Mouse (Mus musculus) testis, postnatal 10 days (tissue): ENCODE results near the gene Crip1.
A peak's percentile ranks its signal among the peaks of the same experiment; 100 is the strongest.

Experiments used
- DNase-seq: peaks from one replicate; pipeline ENCODE4 v3.0.0; 2021; ENCODE audit warnings: low spot score

The Crip1 gene

DNA sequence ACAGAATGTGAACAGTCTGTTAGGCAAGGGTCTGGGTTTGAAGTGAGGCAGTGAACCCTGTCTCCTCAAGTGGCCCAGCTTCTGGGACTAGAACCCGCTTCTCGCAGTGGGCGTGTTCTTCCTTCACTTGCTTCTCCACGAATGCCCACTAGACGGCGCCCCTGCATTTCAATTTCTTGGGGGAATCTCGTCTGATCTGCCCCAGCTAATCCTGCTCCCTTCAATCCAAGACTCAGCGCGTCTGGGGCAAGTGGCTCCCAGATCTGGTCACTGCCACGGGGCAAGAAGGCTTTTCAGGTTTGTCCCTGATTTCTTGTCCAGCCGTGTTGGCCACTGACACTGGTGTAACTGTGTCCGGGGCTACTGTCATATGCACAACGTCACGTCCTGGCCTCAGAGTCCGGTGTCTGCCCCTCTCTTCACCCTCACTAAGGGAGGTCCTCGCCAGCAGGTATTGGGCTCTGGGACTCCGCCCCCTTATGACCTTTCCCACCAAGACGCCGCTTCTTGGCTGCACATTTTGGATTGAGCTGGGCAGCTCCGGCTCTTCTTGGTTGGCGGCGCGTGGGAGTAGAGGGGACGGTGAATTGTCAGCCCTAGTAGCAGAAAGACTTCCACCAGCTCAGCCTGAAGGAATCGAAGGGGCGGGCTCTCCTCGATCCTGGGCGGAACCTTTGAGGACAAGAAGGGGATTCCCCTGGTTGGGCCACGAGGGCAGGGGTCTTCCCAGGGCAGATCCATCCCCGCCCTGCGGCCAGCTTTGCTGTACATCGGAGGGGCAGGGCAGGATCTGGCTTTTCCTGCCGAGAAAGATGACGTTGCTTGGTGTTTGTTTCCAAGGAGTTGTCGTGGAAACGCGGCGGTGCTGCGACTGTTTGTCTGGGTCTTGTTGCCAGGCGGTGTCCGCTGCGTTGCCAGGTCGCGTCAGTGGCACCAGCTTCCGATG is at the start of gene Crip1:
Gene Crip1 (plus strand): TSS at position 205 of the 946 bp plus-strand sequence.
- peak; percentile 87 for DNase-seq

DNA sequence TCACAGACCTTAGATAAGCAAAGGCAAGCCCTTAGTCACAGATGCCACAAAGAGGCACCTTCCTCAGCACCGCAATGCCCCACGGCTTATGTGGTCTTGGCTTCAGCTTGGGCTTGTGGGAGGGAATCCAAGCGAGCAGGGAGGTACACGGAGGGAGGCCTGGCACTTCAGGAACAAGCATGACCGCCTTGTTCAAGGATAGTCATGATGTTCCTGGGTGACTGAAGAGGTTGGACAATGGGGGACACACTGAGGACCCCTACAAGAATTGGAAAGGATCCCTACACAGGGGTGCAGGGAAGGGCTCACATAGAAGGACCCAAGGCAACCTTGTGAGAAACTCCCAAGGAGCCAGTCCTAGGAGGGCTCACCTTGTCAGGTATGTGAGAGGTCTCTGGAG is 49.1 kb upstream of the Crip1 start:
- no peak for DNase-seq

DNA sequence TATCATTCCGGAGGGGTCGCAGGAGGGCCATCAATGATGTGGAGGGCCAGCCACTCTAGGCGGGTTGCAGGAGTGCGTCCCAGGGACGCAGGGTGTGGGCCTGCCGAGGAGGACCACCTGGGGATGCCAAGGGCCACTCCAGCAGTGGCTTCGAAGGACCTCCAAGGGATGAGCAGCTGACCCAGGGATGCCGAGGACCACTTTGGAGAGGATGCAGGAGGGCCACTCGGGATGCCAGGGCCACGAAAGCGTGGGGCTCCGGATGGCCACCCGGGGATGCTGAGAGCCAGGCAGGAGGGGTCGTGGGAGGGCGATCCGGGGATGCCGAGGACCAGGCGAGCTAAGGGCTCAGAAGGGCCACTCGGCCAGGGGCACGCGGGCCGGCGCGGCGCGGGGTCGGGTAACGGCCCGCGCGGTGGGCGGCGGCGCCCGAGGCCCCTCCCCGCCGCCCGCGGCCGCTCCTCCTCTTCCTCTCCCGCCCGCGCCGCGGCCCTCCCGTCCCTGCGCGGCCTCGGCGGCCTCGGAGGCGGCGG is 48.3 kb upstream of the Crip1 start, which contains the start of gene Mta1:
Gene Mta1 (plus strand): TSS at position 530 of the 533 bp plus-strand sequence.
- peak; percentile 75 for DNase-seq

DNA sequence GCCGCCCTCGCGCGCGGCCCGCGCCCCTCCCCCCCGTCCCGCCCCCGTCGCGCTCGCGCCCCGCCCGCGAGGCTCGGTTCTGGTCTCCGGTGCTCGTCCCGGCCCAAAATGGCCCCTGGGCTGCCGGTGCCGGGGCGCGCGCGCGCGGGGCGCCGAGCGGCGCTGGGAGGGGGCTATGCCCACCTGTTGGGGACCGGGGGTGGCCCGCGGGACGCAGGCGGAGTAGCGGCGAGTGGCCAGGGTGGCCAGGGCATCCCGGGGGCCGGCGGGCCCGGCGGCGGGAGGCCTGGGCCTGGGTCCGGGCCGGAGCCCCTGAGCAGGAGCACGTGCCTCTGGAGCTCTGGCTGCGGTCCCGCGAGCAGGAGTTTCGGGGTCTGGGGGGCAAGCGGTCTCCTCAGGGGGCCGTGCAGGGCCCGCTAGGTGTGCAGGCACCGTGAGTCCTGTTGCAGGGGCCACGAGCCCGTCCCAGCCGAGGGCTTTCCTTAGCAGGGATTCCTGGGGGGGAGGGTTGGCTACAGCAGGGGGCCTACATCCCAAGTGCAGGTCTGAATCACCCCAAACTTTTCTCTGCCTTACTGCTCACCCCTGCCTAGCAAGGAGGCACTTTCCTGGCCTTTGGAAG is 47.5 kb upstream of the Crip1 start:
- no peak for DNase-seq

DNA sequence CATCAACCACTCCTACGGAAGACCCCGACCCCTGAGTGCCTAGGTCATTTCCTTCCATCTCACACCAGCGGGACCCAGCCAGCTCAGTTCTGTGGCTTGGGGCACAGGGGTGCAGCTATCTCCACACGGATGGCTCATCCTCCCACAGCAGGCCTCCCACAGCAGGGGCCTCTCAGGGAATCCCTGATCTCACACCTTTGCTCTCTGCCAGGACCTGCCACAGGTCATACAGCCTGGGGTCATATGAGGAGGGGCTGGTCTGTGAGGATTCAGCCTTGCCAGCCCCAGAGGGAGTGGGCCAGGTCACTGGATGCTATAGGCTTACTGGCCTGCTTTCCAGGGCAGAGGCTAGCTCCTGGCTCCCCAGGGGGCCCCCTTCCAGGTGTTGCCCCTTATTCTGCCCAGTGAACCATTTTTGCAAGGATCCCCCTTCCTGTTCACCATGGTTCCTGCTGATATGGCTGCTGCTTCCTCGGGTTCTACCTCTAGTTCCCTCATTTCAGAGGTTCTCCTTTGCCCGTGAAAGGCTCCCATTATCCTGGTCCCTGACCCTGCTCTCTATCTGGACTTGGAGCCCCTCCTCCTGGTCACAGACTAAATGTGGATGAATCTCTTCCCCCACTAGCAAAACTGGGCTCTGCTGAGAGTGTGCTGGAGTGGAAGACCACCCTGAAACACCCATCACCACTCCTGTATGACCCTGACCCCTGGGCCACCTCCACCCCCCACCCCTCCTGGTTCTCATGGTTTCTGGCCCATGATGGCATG is 46.5 kb upstream of the Crip1 start:
- DNase-seq, result no peak

DNA sequence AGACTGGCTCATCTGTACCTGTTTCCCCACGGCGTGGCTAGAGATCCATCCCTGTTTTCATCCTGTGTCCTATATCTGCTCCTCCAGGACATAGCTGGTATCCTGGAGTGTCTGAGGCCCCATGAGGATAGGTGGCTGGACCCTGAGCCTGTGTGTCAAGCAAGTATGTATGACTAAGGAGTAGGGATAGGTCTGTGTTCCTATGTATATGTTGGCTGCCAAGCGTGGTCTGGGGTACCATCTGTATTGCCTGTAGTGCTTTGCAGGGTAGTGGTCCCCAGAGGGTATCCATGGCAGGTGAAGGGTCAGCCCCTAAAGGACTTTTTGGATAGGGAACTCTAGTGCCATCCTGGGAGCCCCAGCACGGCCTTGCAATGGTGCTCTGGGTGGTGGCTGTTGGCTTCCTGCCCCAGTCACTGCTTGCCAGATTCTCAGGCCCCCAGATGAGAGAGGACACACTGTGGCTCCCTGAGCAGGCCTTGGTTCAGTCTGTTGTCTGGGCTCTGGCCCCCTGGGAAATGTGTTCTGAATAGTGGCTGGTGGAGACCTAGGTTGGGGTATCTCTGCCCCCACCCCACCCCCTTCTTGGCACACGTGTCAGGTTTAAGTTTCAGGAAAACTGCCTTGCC is 45.6 kb upstream of the Crip1 start:
- no peak for DNase-seq

DNA sequence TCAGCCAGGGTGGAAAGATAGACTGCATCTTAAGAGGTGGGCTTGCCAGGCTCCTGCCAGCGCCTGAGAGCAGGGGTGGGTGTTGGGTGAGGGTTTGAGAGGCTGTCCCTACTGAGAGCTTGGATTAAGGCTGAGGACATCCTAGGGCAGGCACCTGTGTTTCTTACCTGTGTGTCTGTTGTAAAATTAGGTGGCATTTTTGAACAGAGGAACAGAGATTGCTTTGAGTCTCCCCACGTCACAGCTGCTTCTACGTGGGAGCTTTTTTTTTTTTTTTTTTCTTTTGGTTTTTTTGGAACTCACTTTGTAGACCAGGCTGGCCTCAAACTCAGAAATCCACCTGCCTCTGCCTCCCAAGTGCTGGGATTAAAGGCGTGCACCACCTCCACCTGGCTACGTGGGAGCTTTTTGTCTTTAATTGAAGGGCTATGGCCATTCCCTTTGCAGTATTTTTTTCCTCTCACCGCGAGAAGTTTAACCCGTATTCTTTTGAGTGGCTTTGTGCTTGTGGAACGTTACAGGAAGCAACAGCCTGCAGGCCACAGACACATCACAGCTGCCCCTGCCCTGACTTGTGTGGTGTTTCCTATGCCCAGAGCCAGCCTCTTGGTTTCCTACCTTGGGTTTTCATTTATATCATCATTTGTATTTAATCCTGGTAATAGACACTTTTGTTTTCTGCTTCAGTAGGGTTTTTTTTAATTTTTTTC is 44.7 kb upstream of the Crip1 start:
- no peak for DNase-seq

DNA sequence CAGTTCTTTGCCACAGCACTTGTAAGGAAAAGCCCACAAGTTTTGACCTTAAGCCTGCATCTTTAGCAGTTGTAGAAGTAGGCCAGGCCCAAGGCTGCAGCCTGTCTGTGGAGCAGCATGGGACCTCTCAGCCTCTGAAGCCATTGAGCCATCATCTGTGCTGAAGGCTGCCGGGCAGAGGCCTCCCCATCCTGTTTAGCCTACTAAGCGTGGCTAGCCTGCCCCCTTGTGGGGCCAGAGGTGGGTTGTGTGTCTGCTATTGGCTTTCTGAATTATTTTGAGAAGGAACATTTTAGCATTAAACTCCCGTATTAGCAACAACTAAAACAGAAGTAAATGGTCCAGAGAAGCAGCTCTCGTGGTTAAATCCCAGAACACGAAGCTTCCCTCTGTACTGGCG is 43.7 kb upstream of the Crip1 start:
- DNase-seq, result peak; percentile 73

DNA sequence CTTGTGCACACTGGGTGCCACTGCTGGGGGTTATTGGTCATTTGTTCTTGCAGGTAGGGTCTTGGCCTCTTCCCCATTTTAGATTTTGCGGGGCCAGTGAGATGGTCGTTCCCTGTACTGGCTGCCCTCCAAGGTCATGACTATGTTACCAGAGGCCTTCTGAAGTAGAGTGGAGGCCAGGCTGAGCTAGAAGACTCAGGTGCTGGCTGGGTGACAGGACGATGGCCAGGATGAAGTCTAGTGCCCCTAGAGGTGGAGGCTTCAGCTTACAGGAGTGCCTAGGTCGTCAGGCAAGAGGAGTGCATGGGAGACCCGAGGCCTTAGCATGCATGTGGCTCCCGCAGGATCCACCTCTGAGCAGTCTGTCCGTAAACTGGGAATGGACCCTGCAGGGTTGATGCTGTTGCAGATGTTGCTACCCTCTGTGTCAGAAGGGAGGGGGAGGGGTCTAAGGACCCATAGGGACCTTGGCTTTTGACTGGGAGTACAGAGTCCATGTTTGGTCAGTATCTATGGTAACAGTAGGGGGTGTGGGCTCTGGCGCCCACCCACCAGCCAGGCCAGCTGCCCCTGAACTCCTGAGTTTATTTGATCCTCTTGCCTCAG is 42.2 kb upstream of the Crip1 start:
- DNase-seq, result no peak

DNA sequence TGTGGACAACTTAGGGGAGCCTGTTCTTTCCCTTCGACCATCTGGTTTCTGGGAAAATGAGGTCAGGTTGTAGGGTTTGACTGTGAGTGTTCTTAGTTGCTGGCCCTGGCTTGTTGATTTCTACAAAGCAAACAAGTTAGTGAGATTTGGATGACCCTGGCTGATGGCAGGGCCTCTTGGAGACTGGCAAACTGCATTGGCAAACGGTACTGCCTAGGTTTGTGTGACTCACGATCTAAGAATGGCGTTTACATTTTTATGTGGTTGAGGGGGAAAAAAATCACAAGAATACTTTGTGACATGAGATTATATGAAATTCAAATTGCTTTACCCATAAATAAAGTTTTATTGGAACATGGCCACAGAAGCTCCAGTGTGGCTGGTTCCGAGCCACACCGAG is 39.7 kb upstream of the Crip1 start:
- no peak for DNase-seq

DNA sequence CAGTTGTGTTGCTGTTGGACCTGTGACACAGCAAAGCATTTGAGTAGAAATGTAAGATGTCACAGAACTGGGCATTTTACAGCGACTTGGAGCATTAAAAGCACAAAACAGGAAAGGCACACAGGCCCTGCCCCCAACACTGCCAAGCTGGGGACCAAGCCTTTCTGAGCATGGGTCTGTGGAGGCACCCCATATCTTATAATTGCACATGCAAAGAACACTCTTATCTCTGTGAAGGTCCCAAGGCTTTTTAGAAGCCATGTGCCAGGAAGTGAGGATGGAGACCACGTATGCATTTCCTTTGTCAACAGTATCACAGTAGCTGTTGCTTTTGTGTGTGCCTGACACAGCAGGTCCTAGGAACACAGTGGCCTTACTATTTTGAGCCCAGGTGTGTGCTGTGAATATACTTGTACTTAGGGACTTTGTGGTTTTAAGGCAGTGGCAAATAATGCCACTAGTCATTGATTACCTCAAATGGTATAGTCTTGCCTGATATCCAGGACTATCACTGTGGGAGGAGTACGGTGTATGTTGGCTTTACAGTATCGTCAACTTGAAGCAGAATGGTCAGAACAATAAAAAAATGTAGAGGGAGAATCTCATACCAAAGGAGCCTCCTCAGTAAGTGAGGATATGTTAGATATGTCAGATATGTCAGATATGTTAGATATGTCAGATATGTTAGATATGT is 38.5 kb upstream of the Crip1 start:
- DNase-seq, result no peak

DNA sequence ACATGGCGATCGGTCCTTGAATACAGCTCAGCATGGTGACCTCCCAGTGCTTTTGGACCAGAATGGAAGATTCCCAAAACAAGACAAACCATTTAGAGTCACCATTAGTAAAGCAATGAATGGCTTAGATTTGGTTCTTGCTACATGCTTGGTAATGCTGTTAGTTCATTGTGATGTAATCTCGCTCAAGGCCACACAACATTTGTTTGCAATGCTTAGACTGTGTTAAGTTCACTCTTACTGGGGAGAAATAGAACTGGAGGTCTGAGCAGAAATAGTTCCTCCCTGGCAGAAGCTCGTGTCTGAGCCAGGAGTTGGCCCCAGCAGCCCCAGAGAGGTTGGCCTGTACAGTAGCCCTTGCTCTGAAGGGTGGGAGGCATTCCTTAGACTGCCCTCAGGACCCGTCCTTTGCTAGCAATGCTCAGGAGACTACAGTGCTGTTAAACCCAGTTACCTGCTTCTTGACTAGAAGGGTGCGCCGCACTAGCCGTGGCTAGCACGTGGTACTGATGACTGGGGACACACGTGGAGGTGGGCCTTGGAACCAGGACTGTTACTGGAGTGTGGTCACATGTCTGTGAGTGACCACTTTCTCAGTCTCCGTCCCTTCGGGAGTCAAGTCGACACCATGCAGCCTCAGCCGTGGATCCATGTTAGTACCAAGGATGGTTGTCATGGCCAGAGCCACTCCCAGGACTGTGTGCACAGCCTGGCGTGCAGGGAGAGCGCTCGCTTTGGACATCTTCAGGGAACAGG is 37.4 kb upstream of the Crip1 start:
- no peak for DNase-seq

DNA sequence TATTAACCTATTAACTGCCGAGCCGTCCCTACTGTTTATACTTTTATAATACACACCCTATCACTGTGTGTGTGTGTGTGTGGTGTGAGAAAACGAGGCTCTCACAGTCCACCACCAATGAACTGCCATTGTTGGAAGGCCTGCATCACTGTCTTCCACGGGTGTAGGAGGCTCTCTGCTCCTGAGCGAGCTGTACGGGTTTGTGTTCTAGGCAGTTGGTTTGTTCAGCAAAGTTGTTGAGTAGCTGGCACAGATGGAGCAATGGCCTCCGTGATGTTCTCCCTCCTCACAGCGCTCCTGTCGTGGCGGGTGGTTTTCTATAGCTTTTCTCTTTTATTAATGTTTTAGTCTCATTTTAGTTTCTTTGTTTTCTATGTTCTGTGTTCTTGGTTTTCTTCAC is 36.3 kb upstream of the Crip1 start:
- DNase-seq, result no peak

DNA sequence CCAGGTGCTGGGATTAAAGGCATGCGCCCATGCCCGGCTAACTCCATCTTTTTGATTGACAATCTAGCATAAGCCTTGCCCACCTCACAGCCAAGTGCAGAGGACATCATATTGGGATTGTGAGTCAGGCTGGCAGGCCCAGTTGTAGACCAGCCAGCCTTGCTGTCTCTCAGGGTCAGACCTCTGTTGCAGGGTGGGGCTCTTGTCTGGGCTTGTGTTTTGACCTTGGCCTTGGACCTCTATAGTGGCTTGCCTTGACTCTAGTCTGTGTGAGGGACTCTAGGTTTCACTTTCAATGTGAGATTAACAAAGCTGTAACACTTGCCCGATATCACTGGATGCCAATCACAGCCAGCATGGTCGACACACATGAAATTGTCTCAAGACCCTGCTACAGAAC is 32.0 kb upstream of the Crip1 start:
- DNase-seq, result no peak

DNA sequence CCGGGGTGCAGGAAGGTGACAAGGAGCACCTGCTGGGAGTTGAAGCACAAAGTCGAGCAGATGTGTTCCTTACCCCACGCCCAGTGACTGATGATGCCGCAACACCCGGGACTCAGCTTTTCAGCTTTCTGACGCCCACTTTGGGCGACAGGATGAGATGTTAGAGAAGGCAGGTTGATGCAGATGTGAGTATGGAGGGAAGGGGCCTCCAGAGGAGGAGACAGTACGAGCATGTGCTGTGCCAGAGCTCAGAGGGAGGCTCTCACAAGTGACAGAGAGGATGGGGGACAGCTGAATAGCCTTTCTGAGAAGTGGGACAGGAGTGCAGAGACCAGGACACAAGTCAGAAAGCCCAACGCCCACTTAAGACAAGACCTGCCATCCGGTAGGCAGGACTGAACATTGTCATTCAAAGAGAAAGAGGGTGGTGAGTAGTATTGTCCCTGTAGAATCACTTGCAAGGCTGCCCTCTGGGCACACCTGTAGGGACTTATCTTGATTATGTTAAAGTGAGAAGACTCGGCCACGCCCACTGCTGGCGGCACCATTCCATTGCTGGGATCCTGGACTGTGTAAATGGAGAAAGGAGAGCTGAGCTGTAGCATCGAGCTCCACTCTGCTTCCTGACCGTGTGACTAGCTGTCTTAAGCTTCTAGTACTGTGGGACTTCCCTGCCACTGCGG is 31.1 kb upstream of the Crip1 start:
- DNase-seq, result no peak

DNA sequence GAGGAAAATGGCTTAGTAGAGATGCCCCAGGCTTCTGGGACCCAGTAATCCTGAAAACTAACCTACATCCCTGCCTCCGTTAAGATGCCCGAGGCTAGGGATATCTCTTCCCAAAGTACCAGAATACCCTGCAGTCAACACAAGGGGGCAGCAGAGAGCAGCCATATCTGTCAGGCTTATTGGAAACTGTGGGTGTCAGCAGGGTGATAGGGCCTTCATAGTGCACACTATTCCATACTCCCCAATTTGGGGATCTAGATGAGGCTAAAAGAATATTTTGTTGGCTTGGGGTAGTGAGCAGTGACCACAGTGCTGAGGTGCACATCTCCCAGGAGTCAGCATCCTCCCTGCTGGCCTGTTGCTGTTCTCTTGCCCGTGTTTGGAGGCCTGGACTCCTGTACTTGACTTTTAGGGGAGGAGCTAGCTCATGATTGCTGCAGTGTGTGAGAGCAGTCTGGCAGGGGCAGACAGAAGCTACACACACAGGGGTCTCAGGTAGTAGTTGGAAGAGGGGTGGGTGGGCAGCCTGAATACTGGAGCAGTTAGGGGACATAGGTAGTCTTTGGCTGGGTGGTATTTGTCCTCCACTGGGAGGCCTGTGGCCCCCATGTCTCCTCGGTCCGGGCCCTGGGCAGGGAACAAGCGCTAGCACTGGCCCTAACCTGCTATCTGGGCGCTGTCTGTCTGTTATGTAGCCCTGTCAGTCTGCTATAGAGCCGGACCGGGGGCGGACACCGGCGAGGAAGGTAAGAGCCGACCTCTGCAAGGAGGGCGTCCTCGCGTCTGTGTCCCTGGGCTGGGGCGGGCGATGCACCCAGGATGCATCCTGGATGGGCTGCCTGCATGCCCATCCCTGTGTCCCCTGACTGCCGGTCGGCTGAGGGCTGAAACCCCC is 26.4 kb upstream of the Crip1 start:
- peak; percentile 89 for DNase-seq

DNA sequence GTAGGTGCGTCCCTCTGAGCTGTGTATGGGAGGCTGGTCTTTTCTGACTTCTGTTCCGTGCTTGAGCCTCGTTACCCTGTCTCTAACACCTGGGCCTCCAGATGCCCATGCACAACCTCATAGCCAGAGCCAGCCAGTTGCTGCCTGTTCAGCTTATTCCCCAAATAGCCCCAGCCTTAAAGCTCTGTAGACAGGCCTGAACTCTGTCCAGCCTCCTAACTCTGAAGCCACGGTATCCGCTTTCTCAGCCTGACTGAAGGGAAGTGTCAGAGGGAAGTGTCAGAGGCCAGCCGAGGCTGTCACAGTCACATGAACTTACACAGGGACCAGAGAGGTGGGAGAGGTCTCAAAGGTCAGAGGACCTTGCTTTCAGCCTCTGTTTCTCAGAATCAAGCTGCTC is 21.4 kb upstream of the Crip1 start:
- no peak for DNase-seq

DNA sequence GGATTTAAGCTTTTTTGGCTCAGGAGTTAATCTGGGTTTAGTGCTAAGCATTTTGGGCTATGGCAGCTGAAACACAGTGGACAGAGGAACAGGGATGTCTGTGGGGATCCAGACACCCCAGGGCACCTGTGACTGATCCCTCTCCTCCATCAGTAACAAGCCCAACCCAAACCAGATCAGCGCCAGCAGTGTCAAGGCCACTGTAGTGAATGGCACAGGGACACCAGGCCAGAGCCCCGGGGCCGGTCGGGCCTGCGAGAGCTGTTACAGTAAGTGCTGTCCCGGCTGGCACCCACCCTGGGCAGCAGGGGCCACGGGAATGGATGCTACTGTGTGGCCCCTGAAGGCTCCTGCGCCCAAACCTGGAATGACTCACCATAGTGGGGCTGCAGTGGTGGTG is 15.4 kb upstream of the Crip1 start:
- DNase-seq, result no peak
